Mouse (Mus musculus): ENCODE measurements at regions not wholly inside any gene's neighbourhood (a gene's known extent, or its start where the extent isn't known, plus 50 kb on each side); places are given as distances from the start of the nearest gene placed in this dataset.

- ATAC-seq (ENCODE audit: low FRiP score, low TSS enrichment), result no peak
- H3K36me3 ChIP-seq (ENCODE audit: control insufficient read depth, insufficient read depth, low read length), result no peaks in the 10 kb centered on the region
- H3K4me1 ChIP-seq (ENCODE audit: control insufficient read depth, insufficient read depth, low read length), result peaks cover 42% of the 10 kb centered on the region
- no peaks in the 10 kb centered on the region for H3K27me3 ChIP-seq (ENCODE audit: control insufficient read depth, insufficient read depth, low read length)
- no peaks in the 10 kb centered on the region for H3K9me3 ChIP-seq (ENCODE audit: control insufficient read depth, low read length)
- H3K4me3 ChIP-seq (ENCODE audit: low read length), result no peak overlapping the region
- no peak overlapping the region for H3K4me2 ChIP-seq (replicated peaks; ENCODE audit: low read depth, low read length)
- WGBS, result 61% methylated on average over 4 of the region's 4 CpGs
- H3K9ac ChIP-seq (ENCODE audit: low read depth, low read length), result no peak overlapping the region
- H3K27ac ChIP-seq (ENCODE audit: low read depth, low read length), result no peak overlapping the region; the same call in 1 of the 2 replicates
Measured at GRCm38 (mm10) chr9:120771896-120772530, 157.0 kb upstream of the Ctnnb1 start.

GRCm38 (mm10) chr9:120774251-120774650 lies 154.8 kb upstream of the Ctnnb1 start:
- 93% methylated on average over 1 of the region's 1 CpGs for WGBS
- no peak for ATAC-seq (ENCODE audit: low FRiP score, low TSS enrichment)
- no peak overlapping the region for H3K4me3 ChIP-seq (ENCODE audit: low read length)
- H3K9ac ChIP-seq (ENCODE audit: low read depth, low read length), result no peak overlapping the region
- no peaks in the 10 kb centered on the region for H3K9me3 ChIP-seq (ENCODE audit: control insufficient read depth, low read length)
- H3K4me1 ChIP-seq (ENCODE audit: control insufficient read depth, insufficient read depth, low read length), result peaks cover 37% of the 10 kb centered on the region
- no peaks in the 10 kb centered on the region for H3K27me3 ChIP-seq (ENCODE audit: control insufficient read depth, insufficient read depth, low read length)
- no peak overlapping the region for H3K27ac ChIP-seq (ENCODE audit: low read depth, low read length)
- no peaks in the 10 kb centered on the region for H3K36me3 ChIP-seq (ENCODE audit: control insufficient read depth, insufficient read depth, low read length)
- H3K4me2 ChIP-seq (replicated peaks; ENCODE audit: low read depth, low read length), result no peak overlapping the region

- Histone ChIP-seq H3K27me3 (ENCODE audit: control insufficient read depth, insufficient read depth, low read length) (no peaks in the 10 kb centered on the region), H3K4me3 (ENCODE audit: low read length) (no peak overlapping the region), H3K27ac (ENCODE audit: low read depth, low read length) (no peak overlapping the region), H3K9me3 (ENCODE audit: control insufficient read depth, low read length) (no peaks in the 10 kb centered on the region), H3K9ac (ENCODE audit: low read depth, low read length) (no peak overlapping the region), H3K4me1 (ENCODE audit: control insufficient read depth, insufficient read depth, low read length) (peaks cover 32% of the 10 kb centered on the region), H3K36me3 (ENCODE audit: control insufficient read depth, insufficient read depth, low read length) (no peaks in the 10 kb centered on the region), H3K4me2 (replicated peaks; ENCODE audit: low read depth, low read length) (no peak overlapping the region)
- ATAC-seq (ENCODE audit: low FRiP score, low TSS enrichment), result no peak
- WGBS, result 8% methylated on average over 1 of the region's 1 CpGs
Measured at GRCm38 (mm10) chr9:120774772-120775171, 154.2 kb upstream of the Ctnnb1 start.

- Histone ChIP-seq H3K4me2 (replicated peaks; ENCODE audit: low read depth, low read length) (no peak overlapping the region), H3K36me3 (ENCODE audit: control insufficient read depth, insufficient read depth, low read length) (no peaks in the 10 kb centered on the region), H3K9ac (ENCODE audit: low read depth, low read length) (no peak overlapping the region), H3K9me3 (ENCODE audit: control insufficient read depth, low read length) (no peaks in the 10 kb centered on the region), H3K4me3 (ENCODE audit: low read length) (no peak overlapping the region), H3K27ac (ENCODE audit: low read depth, low read length) (no peak overlapping the region), H3K27me3 (ENCODE audit: control insufficient read depth, insufficient read depth, low read length) (no peaks in the 10 kb centered on the region), H3K4me1 (ENCODE audit: control insufficient read depth, insufficient read depth, low read length) (peaks cover 24% of the 10 kb centered on the region)
- ATAC-seq (ENCODE audit: low FRiP score, low TSS enrichment), result no peak
- 76% methylated on average over 3 of the region's 3 CpGs for WGBS
Measured at GRCm38 (mm10) chr9:120775721-120776120, 153.3 kb upstream of the Ctnnb1 start.

- no peak overlapping the region for H3K4me2 ChIP-seq (replicated peaks; ENCODE audit: low read depth, low read length)
- no peaks in the 10 kb centered on the region for H3K9me3 ChIP-seq (ENCODE audit: control insufficient read depth, low read length)
- no peak overlapping the region for H3K4me3 ChIP-seq (ENCODE audit: low read length)
- WGBS, result 58% methylated on average over 4 of the region's 4 CpGs
- no peak overlapping the region for H3K27ac ChIP-seq (ENCODE audit: low read depth, low read length)
- no peak for ATAC-seq (ENCODE audit: low FRiP score, low TSS enrichment)
- no peaks in the 10 kb centered on the region for H3K27me3 ChIP-seq (ENCODE audit: control insufficient read depth, insufficient read depth, low read length)
- H3K4me1 ChIP-seq (ENCODE audit: control insufficient read depth, insufficient read depth, low read length), result peaks cover 18% of the 10 kb centered on the region
- H3K9ac ChIP-seq (ENCODE audit: low read depth, low read length), result no peak overlapping the region
- no peaks in the 10 kb centered on the region for H3K36me3 ChIP-seq (ENCODE audit: control insufficient read depth, insufficient read depth, low read length)
Measured at GRCm38 (mm10) chr9:120776456-120777001, 152.5 kb upstream of the Ctnnb1 start.

- no peak for ATAC-seq (ENCODE audit: low FRiP score, low TSS enrichment)
- no peak overlapping the region for H3K4me2 ChIP-seq (replicated peaks; ENCODE audit: low read depth, low read length)
- H3K4me1 ChIP-seq (ENCODE audit: control insufficient read depth, insufficient read depth, low read length), result peaks cover 16% of the 10 kb centered on the region
- 47% methylated on average over 6 of the region's 6 CpGs for WGBS
- H3K36me3 ChIP-seq (ENCODE audit: control insufficient read depth, insufficient read depth, low read length), result no peaks in the 10 kb centered on the region
- H3K27me3 ChIP-seq (ENCODE audit: control insufficient read depth, insufficient read depth, low read length), result no peaks in the 10 kb centered on the region
- H3K4me3 ChIP-seq (ENCODE audit: low read length), result no peak overlapping the region
- no peak overlapping the region for H3K27ac ChIP-seq (ENCODE audit: low read depth, low read length)
- H3K9me3 ChIP-seq (ENCODE audit: control insufficient read depth, low read length), result no peaks in the 10 kb centered on the region
- H3K9ac ChIP-seq (ENCODE audit: low read depth, low read length), result no peak overlapping the region
Measured at GRCm38 (mm10) chr9:120777016-120777415, 152.0 kb upstream of the Ctnnb1 start.

GRCm38 (mm10) chr9:120777501-120777900 lies 151.5 kb upstream of the Ctnnb1 start:
- Histone ChIP-seq H3K36me3 (ENCODE audit: control insufficient read depth, insufficient read depth, low read length) (no peaks in the 10 kb centered on the region), H3K4me1 (ENCODE audit: control insufficient read depth, insufficient read depth, low read length) (peaks cover 12% of the 10 kb centered on the region; the same call in 1 of the 2 replicates), H3K4me2 (replicated peaks; ENCODE audit: low read depth, low read length) (no peak overlapping the region), H3K9ac (ENCODE audit: low read depth, low read length) (no peak overlapping the region), H3K4me3 (ENCODE audit: low read length) (no peak overlapping the region), H3K27me3 (ENCODE audit: control insufficient read depth, insufficient read depth, low read length) (no peaks in the 10 kb centered on the region), H3K9me3 (ENCODE audit: control insufficient read depth, low read length) (no peaks in the 10 kb centered on the region), H3K27ac (ENCODE audit: low read depth, low read length) (peak overlapping the region; percentile 76)
- WGBS, result 67% methylated on average over 10 of the region's 10 CpGs
- ATAC-seq (ENCODE audit: low FRiP score, low TSS enrichment), result no peak

GRCm38 (mm10) chr9:120778423-120778822 lies 150.6 kb upstream of the Ctnnb1 start:
- peaks cover 12% of the 10 kb centered on the region; the same call in 1 of the 2 replicates for H3K4me1 ChIP-seq (ENCODE audit: control insufficient read depth, insufficient read depth, low read length)
- no peaks in the 10 kb centered on the region for H3K9me3 ChIP-seq (ENCODE audit: control insufficient read depth, low read length)
- no peak overlapping the region for H3K4me3 ChIP-seq (ENCODE audit: low read length)
- peak overlapping the region; percentile 76; the same call in 1 of the 2 replicates for H3K27ac ChIP-seq (ENCODE audit: low read depth, low read length)
- H3K27me3 ChIP-seq (ENCODE audit: control insufficient read depth, insufficient read depth, low read length), result no peaks in the 10 kb centered on the region
- ATAC-seq (ENCODE audit: low FRiP score, low TSS enrichment), result no peak
- WGBS, result 24% methylated on average over 2 of the region's 2 CpGs
- H3K36me3 ChIP-seq (ENCODE audit: control insufficient read depth, insufficient read depth, low read length), result no peaks in the 10 kb centered on the region
- no peak overlapping the region for H3K9ac ChIP-seq (ENCODE audit: low read depth, low read length)
- H3K4me2 ChIP-seq (replicated peaks; ENCODE audit: low read depth, low read length), result no peak overlapping the region

GRCm38 (mm10) chr9:120794210-120794609 lies 134.8 kb upstream of the Ctnnb1 start:
- no peak overlapping the region for H3K4me2 ChIP-seq (replicated peaks; ENCODE audit: low read depth, low read length)
- no peaks in the 10 kb centered on the region for H3K4me1 ChIP-seq (ENCODE audit: control insufficient read depth, insufficient read depth, low read length)
- H3K36me3 ChIP-seq (ENCODE audit: control insufficient read depth, insufficient read depth, low read length), result no peaks in the 10 kb centered on the region
- no peak overlapping the region for H3K9ac ChIP-seq (ENCODE audit: low read depth, low read length)
- H3K4me3 ChIP-seq (ENCODE audit: low read length), result no peak overlapping the region
- ATAC-seq (ENCODE audit: low FRiP score, low TSS enrichment), result no peak
- 85% methylated on average over 5 of the region's 5 CpGs for WGBS
- H3K27ac ChIP-seq (ENCODE audit: low read depth, low read length), result no peak overlapping the region
- peaks cover 16% of the 10 kb centered on the region for H3K9me3 ChIP-seq (ENCODE audit: control insufficient read depth, low read length)
- no peaks in the 10 kb centered on the region for H3K27me3 ChIP-seq (ENCODE audit: control insufficient read depth, insufficient read depth, low read length)

All from kidney, embryonic 14.5 days (tissue).